Mouse (Mus musculus): ENCODE results near the gene Ccdc187.

DNA sequence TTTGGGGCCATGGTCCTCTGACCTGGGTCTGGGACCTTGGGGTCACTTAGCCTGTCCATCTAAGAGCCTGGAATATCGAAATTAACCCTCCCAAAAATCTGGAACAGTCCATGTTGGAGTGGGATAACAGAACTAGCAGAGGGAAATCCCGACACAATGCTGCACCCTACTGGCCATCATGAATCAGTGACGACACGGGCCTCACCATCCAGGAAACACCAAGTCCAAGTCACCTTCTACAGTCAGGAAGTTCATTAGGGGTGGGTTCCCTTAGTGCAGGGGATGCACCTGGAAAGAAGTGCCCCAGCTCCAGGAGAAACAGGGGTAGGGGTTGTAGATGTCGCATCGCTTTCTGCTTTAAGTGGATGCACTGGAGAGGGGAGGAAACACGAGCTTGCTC, 20.7 kb downstream of the Ccdc187 start:
- TF ChIP-seq EP300 (IDR thresholded peaks at IDR 0.05; ENCODE audit: low read length) = no peak
- 0 out of 2 replicates have a peak, but pooled peaks have one; percentile 10 for TF ChIP-seq ZC3H11A (IDR thresholded peaks at IDR 0.05; ENCODE audit: low read depth, low read length)
- TF ChIP-seq CHD1 (IDR thresholded peaks at IDR 0.05; ENCODE audit: low read depth, low read length) = no peak
- no peak for TF ChIP-seq ELF1 (IDR thresholded peaks at IDR 0.05; ENCODE audit: low read depth, low read length)
- TF ChIP-seq CTCF (conservative IDR thresholded peaks at IDR 0.05 in 1 of 2, IDR thresholded peaks at IDR 0.05 in 1 of 2; ENCODE audit: low read depth in 2 of 2, low read length in 2 of 2) = peak; percentile 28 to 79; a peak in 2 of 4 replicates
- no peak for TF ChIP-seq POLR2A (IDR thresholded peaks at IDR 0.05; ENCODE audit: low read depth, low read length)
- no peak for TF ChIP-seq MAX (IDR thresholded peaks at IDR 0.05; ENCODE audit: low read length)

All from CH12.LX (cell line).